Mouse (Mus musculus) heart, adult 8-10 months (tissue): ENCODE results near the gene Nubp2. TPM values are rescaled to one million over a fixed set of nuclear protein-coding genes. Genes with fewer than 3 reads are reported as not detected.
A peak's percentile ranks its signal among the peaks of the same experiment; 100 is the strongest.

Experiments used
- DNase-seq: peaks from one replicate; pipeline ENCODE4 v3.0.0; 2022; ENCODE audit warnings: low spot score
- total RNA-seq, 4 experiments: library from RNA; stranded (reverse); gene quantifications; 2 replicates each; pipeline ENCODE4 v1.2.4; 2022

Nubp2 gene
- total RNA-seq, 4 experiments from 2014 or later: 17.2 to 20.1 (median 19.2) TPM

GRCm38 (mm10) chr17:24861785-24862184 lies 24.4 kb downstream of the Nubp2 start:
- DNase-seq: no peak

- DNase-seq: no peak
Observed at GRCm38 (mm10) chr17:24860076-24860475, 26.1 kb downstream of the Nubp2 start.

- no peak for DNase-seq
Observed at GRCm38 (mm10) chr17:24858967-24859366, 27.2 kb downstream of the Nubp2 start.

GRCm38 (mm10) chr17:24857831-24858470 lies 28.2 kb downstream of the Nubp2 start:
- no peak for DNase-seq

- DNase-seq: no peak
Observed at GRCm38 (mm10) chr17:24856589-24856988, 29.6 kb downstream of the Nubp2 start.

- DNase-seq: no peak
Observed at GRCm38 (mm10) chr17:24855838-24856464, 30.2 kb downstream of the Nubp2 start.

GRCm38 (mm10) chr17:24851381-24852125 lies 34.6 kb downstream of the Nubp2 start:
- no peak for DNase-seq

- DNase-seq: no peak
Observed at GRCm38 (mm10) chr17:24850773-24851127, 35.4 kb downstream of the Nubp2 start.

GRCm38 (mm10) chr17:24850065-24850772 lies 35.9 kb downstream of the Nubp2 start, which contains the start of gene Fahd1:
Fahd1 (minus strand) TSS chr17:24850364.
- DNase-seq: peak; percentile 98

GRCm38 (mm10) chr17:24849733-24850064 lies 36.5 kb downstream of the Nubp2 start:
- no peak for DNase-seq

- no peak for DNase-seq
Observed at GRCm38 (mm10) chr17:24848600-24849031, 37.5 kb downstream of the Nubp2 start.

GRCm38 (mm10) chr17:24847386-24847785 lies 38.8 kb downstream of the Nubp2 start:
- no peak for DNase-seq

GRCm38 (mm10) chr17:24844525-24844924 lies 41.6 kb downstream of the Nubp2 start:
- DNase-seq: no peak

GRCm38 (mm10) chr17:24842631-24843030 lies 43.5 kb downstream of the Nubp2 start:
- DNase-seq: no peak

- no peak for DNase-seq
Observed at GRCm38 (mm10) chr17:24841133-24841532, 45.0 kb downstream of the Nubp2 start.

- DNase-seq: no peak
Observed at GRCm38 (mm10) chr17:24840341-24840740, 45.8 kb downstream of the Nubp2 start.

- no peak for DNase-seq
Observed at GRCm38 (mm10) chr17:24839842-24840241, 46.3 kb downstream of the Nubp2 start, which contains the start of gene Hagh. Hagh (plus strand) TSS chr17:24840143.

Other genes with a start within 250 kb of the Nubp2 start
- 100 to 1,000 TPM in 2 of 4 experiments, 10 to 100 TPM in 2; 87.7 to 110 (median 101) TPM for gene Slc9a3r2, start 236.0 kb downstream of the Nubp2 start, total RNA-seq
- gene Npw, start 227.9 kb downstream of the Nubp2 start, total RNA-seq: not detected
- gene Zfp598, start 216.7 kb downstream of the Nubp2 start, total RNA-seq: 10 to 100 TPM; 14.3 to 17.0 (median 15.9) TPM
- gene Syngr3, start 196.4 kb downstream of the Nubp2 start, total RNA-seq: under 1 TPM in 2 of 4 experiments, not detected in 2; 0.14 to 0.24 TPM
- gene Gfer, start 190.2 kb downstream of the Nubp2 start, total RNA-seq: 10 to 100 TPM; 20.0 to 22.2 (median 21.1) TPM
- under 1 TPM; 0.49 to 0.84 (median 0.58) TPM for gene Noxo1, start 190.1 kb downstream of the Nubp2 start, total RNA-seq
- gene Tbl3, start 178.7 kb downstream of the Nubp2 start, total RNA-seq: 10 to 100 TPM; 14.4 to 21.6 (median 17.3) TPM
- under 1 TPM in 1 of 4 experiments, not detected in 3; 0.23 TPM for gene Rnf151, start 168.3 kb downstream of the Nubp2 start, total RNA-seq
- 100 to 1,000 TPM; 631 to 768 (median 679) TPM for gene Rps2, start 168.2 kb downstream of the Nubp2 start, total RNA-seq
- gene Ndufb10, start 161.9 kb downstream of the Nubp2 start, total RNA-seq: 1,000 to 10,000 TPM in 1 of 4 experiments, 100 to 1,000 TPM in 3; 975 to 1,073 (median 990) TPM
- gene Rpl3l, start 158.5 kb downstream of the Nubp2 start, total RNA-seq: 100 to 1,000 TPM; 389 to 453 (median 417) TPM
- 100 to 1,000 TPM; 172 to 208 (median 186) TPM for gene Msrb1, start 149.7 kb downstream of the Nubp2 start, total RNA-seq
- gene Hs3st6, start 133.4 kb downstream of the Nubp2 start, total RNA-seq: not detected
- under 1 TPM in 1 of 4 experiments, not detected in 3; 0.19 TPM for gene Meiob, start 82.1 kb downstream of the Nubp2 start, total RNA-seq
- 10 to 100 TPM; 78.0 to 97.5 (median 87.2) TPM for gene Hagh, start 46.2 kb downstream of the Nubp2 start, total RNA-seq
- gene Fahd1, start 36.0 kb downstream of the Nubp2 start, total RNA-seq: 10 to 100 TPM; 85.1 to 94.4 (median 88.7) TPM
- 10 to 100 TPM in 2 of 4 experiments, 1 to 10 TPM in 2; 7.8 to 14.5 (median 11.1) TPM for gene Igfals, start 20.4 kb downstream of the Nubp2 start, total RNA-seq
- gene Spsb3, start 294 bp upstream of the Nubp2 start, total RNA-seq: 10 to 100 TPM; 25.8 to 29.3 (median 27.7) TPM
- gene Eme2, start 8.7 kb upstream of the Nubp2 start, total RNA-seq: 10 to 100 TPM; 19.4 to 23.5 (median 21.1) TPM
- gene Mrps34, start 8.8 kb upstream of the Nubp2 start, total RNA-seq: 100 to 1,000 TPM in 2 of 4 experiments, 10 to 100 TPM in 2; 88.8 to 125 (median 109) TPM
- gene Nme3, start 10.2 kb upstream of the Nubp2 start, total RNA-seq: 10 to 100 TPM; 29.0 to 31.4 (median 29.5) TPM
- gene Mapk8ip3, start 50.6 kb upstream of the Nubp2 start, total RNA-seq: 10 to 100 TPM; 55.0 to 69.0 (median 62.5) TPM
- gene Jpt2, start 74.3 kb upstream of the Nubp2 start, total RNA-seq: 10 to 100 TPM in 2 of 4 experiments, 1 to 10 TPM in 2; 6.4 to 12.8 (median 9.6) TPM
- 10 to 100 TPM in 1 of 4 experiments, 1 to 10 TPM in 3; 9.4 to 11.3 (median 9.6) TPM for gene Cramp1l, start 129.4 kb upstream of the Nubp2 start, total RNA-seq
- gene Ift140, start 129.7 kb upstream of the Nubp2 start, total RNA-seq: 1 to 10 TPM; 3.5 to 6.3 (median 4.5) TPM
- gene Tmem204, start 197.2 kb upstream of the Nubp2 start, total RNA-seq: 10 to 100 TPM; 29.7 to 45.6 (median 39.3) TPM
- gene Telo2, start 229.6 kb upstream of the Nubp2 start, total RNA-seq: 10 to 100 TPM; 10.8 to 15.7 (median 13.5) TPM
- gene Ptx4, start 234.4 kb upstream of the Nubp2 start, total RNA-seq: 1 to 10 TPM; 3.4 to 7.7 (median 4.5) TPM
- gene Clcn7, start 247.0 kb upstream of the Nubp2 start, total RNA-seq: 10 to 100 TPM; 25.7 to 28.2 (median 27.1) TPM